In the genomic region with DNA sequence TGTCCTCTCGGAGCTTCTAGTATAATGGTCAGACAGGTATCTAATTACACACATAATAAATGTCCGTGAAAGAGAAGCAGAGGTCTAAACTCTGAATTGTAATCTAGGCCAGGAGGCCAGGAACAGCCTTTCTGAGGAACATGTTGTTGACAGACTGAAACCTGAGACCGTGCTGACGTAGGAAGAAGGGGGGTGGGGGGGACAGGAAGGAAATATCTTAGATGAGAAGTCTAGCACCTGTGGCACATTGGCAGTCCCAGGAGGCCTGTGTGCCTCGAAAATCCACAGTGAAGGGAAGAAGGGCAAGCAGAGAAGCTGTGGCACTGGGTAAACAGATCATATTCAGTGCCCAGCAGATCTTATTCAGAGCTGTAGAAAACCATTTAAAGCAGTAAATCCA, we compare ENCODE assay signal across 12 mouse cellular contexts. TPM values are rescaled to one million over a fixed set of nuclear protein-coding genes. Genes with fewer than 3 reads are reported as not detected.
DNase-seq lines count a peak whose midpoint lies in the region; ATAC-seq and TF ChIP-seq lines count a peak whose summit lies in the region.
"Had no signal": no experiment of that assay in that cellular context is flagged by ENCODE, and none has a peak within 500 bp of the region (broad histone marks: within the 10 kb centered on the region; RNA-seq: fewer than 3 reads in every experiment).

No protein-coding gene starts in this region.

- no peak overlapping the region for H3K4me3 ChIP-seq in heart, adult 2 months
- H3K4me3 ChIP-seq in forebrain, embryonic 13.5 days: no peak overlapping the region
- H3K4me3 ChIP-seq: erythroblast, embryonic 14.5 days; liver, embryonic 12.5 days; neural tube, embryonic 12.5 days had no signal

- peak in 1 of 2 experiments; percentile 34 for DNase-seq in heart, adult 2 months
- no peak for DNase-seq in heart, adult 11 months
- peak; percentile 73 to 77 for DNase-seq in B cell, adult 2 months
- peak; percentile 49 for DNase-seq in forelimb bud, embryonic 11.5 days (ENCODE audit: low read depth, low spot score)
- peak; percentile 90 for DNase-seq in naive thymus-derived CD4-positive, alpha-beta T cell, adult 2 months (ENCODE audit: low read depth)
- no peak for DNase-seq in frontal cortex, postnatal 25 days (ENCODE audit: low spot score in 2 of 2)
- DNase-seq: adrenal gland, postnatal 36 days had no signal

- H3K27me3 ChIP-seq in heart, adult 2 months (ENCODE audit: control insufficient read depth, insufficient read depth, low read length): no peaks in the 10 kb centered on the region
- no peaks in the 10 kb centered on the region for H3K27me3 ChIP-seq in forebrain, embryonic 13.5 days
- H3K27me3 ChIP-seq: liver, embryonic 12.5 days; neural tube, embryonic 12.5 days had no signal

- no peak overlapping the region for H3K4me2 ChIP-seq in forebrain, embryonic 13.5 days
- H3K4me2 ChIP-seq: liver, embryonic 12.5 days; neural tube, embryonic 12.5 days had no signal

- TF ChIP-seq CTCF in heart, adult 2 months (IDR thresholded peaks at IDR 0.05): no peak

- intact Hi-C loops in heart, adult 2 months (cut with DNase I): no loop called here

- TF ChIP-seq POLR2A in heart, adult 2 months (IDR thresholded peaks at IDR 0.05; ENCODE audit: insufficient read depth, low read depth, low read length): no peak

- no peaks in the 10 kb centered on the region for H3K9me3 ChIP-seq in forebrain, embryonic 13.5 days (replicated peaks)
- H3K9me3 ChIP-seq: liver, embryonic 12.5 days; neural tube, embryonic 12.5 days had no signal

- no peak for ATAC-seq in forebrain, embryonic 13.5 days
- no peak for ATAC-seq in cerebellum, adult (ENCODE audit: insufficient number of reproducible peaks, low FRiP score, low TSS enrichment)
- ATAC-seq: liver, embryonic 12.5 days had no signal

- TF ChIP-seq EP300 in heart, adult 2 months (IDR thresholded peaks at IDR 0.05; ENCODE audit: insufficient read depth, low read depth, low read length): 0 out of 2 replicates have a peak, but pooled peaks have one; percentile 52

- peak overlapping the region; percentile 45 for H3K27ac ChIP-seq in heart, adult 2 months
- no peak overlapping the region for H3K27ac ChIP-seq in forebrain, embryonic 13.5 days
- H3K27ac ChIP-seq: liver, embryonic 12.5 days; neural tube, embryonic 12.5 days had no signal

- no peaks in the 10 kb centered on the region for H3K79me2 ChIP-seq in heart, adult 2 months (replicated peaks; ENCODE audit: control insufficient read depth, insufficient read depth, low read length)

- no peaks in the 10 kb centered on the region for H3K36me3 ChIP-seq in heart, adult 2 months (ENCODE audit: control insufficient read depth, insufficient read depth, low read length)
- H3K36me3 ChIP-seq in forebrain, embryonic 13.5 days (ENCODE audit: poor library complexity, severe bottlenecking): no peaks in the 10 kb centered on the region
- H3K36me3 ChIP-seq: liver, embryonic 12.5 days; neural tube, embryonic 12.5 days had no signal

- peaks cover 4% of the 10 kb centered on the region for H3K4me1 ChIP-seq in heart, adult 2 months (ENCODE audit: control insufficient read depth, insufficient read depth, low read length)
- no peaks in the 10 kb centered on the region for H3K4me1 ChIP-seq in forebrain, embryonic 13.5 days
- H3K4me1 ChIP-seq: liver, embryonic 12.5 days; neural tube, embryonic 12.5 days had no signal

- H3K9ac ChIP-seq in heart, adult 2 months (ENCODE audit: low read depth, low read length): no peak overlapping the region
- no peak overlapping the region for H3K9ac ChIP-seq in forebrain, embryonic 13.5 days
- H3K9ac ChIP-seq: liver, embryonic 12.5 days; neural tube, embryonic 12.5 days had no signal

- 21% methylated on average over 5 of the region's 5 CpGs for WGBS in heart, adult 2 months
- 78% methylated on average over 5 of the region's 5 CpGs for WGBS in forebrain, embryonic 13.5 days

RNA-seq across cellular contexts. Expression of gene Fryl, which starts 9.0 kb away (rescaled TPM):
- 10 to 100 TPM; 32.9 to 40.7 TPM for total RNA-seq in heart, adult 2 months (2021)
- 25.9 and 27.4 TPM in 2 replicates for polyA plus RNA-seq in heart, adult 2 months (2012; rRNA removed)
- 46.1 and 46.7 TPM in 2 replicates for polyA plus RNA-seq in forebrain, embryonic 13.5 days (2015; fragmentation: Nextera tagmentation; extraction: Ambion mirVana)

RNA-seq across cellular contexts. Expression of gene Ociad1, which starts 27.1 kb away (rescaled TPM):
- 100 to 1,000 TPM; 232 to 249 TPM for total RNA-seq in heart, adult 2 months (2021)
- polyA plus RNA-seq in heart, adult 2 months (2012; rRNA removed): 83.4 and 133 TPM in 2 replicates
- polyA plus RNA-seq in forebrain, embryonic 13.5 days (2015; fragmentation: Nextera tagmentation; extraction: Ambion mirVana): 212 and 221 TPM in 2 replicates

Comparison
In these comparisons a context has a peak if more than half of its experiments do, and no peak if none do; other contexts are left out.
1. DNase-seq: peak in B cell, adult 2 months (2 of 2), forelimb bud, embryonic 11.5 days (single experiment) and naive thymus-derived CD4-positive, alpha-beta T cell, adult 2 months (single experiment); none in heart, adult 11 months (single experiment) and frontal cortex, postnatal 25 days (0 of 2).